Mouse (Mus musculus): ENCODE measurements at regions not wholly inside any gene's neighbourhood (a gene's known extent, or its start where the extent isn't known, plus 50 kb on each side); places are given as distances from the start of the nearest gene placed in this dataset.

DNA sequence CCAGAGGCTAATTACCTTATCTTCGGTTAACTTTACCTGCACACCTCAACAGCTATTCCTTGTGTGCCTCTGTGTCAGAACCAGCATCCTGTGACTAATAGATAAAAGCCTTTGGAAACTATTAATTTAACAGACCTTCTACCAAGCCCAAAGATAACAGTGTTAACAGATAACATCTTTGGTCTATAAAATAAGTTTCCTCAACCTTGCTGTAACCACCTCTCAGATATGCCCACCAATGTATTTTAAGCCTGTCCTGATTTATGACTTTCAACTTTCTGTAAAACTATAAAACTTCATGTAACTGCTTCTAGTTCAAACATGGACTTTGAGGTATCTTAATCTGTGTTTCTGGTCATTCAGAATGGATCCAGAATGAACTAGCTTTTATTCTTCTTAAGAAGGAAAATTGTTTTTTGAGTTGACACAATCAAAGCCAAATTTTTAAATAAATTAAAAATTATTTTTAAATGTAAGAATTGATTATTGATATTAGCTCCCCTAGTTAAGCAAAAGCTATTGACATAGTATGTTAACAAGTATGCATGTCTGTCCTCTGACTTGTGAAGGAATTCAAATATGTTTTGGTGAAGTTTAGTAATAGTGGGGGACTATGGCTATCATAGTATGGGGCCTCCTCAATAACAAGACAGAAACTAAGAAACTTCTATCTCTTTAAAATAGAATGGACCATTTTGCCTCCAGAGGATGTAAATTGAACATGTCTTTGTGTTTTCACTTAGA lies 238.7 kb upstream of the Marcks start:
- Histone ChIP-seq H3K27me3 (ENCODE audit: control insufficient read depth in 1 of 2, insufficient read depth in 2 of 2, low read length in 2 of 2) (no peaks in the 10 kb centered on the region), H3K4me1 (ENCODE audit: control insufficient read depth in 1 of 2, insufficient read depth in 2 of 2, low read length in 2 of 2) (no peaks in the 10 kb centered on the region), H3K4me3 (ENCODE audit: control insufficient read depth in 1 of 2, insufficient read depth in 1 of 2, low read depth in 2 of 2, low read length in 2 of 2) (no peak overlapping the region), H3K9ac (ENCODE audit: control insufficient read depth, low read depth, low read length, poor library complexity, severe bottlenecking) (no peak overlapping the region), H3K79me2 (ENCODE audit: control insufficient read depth, insufficient read depth, low read length, poor library complexity) (no peaks in the 10 kb centered on the region), H3K27ac (ENCODE audit: control insufficient read depth, low read depth, low read length) (no peak overlapping the region), H3K36me3 (ENCODE audit: control insufficient read depth in 1 of 2, insufficient read depth in 2 of 2, low read length in 2 of 2) (no peaks in the 10 kb centered on the region), H3K9me3 (replicated peaks; ENCODE audit: insufficient read depth, low read length) (no peaks in the 10 kb centered on the region)
- DNase-seq (ENCODE audit: low read depth, low spot score) = no peak
- TF ChIP-seq NRF1 (IDR thresholded peaks at IDR 0.05; ENCODE audit: insufficient read depth, low read depth, low read length, poor library complexity, severe bottlenecking) (no peak), RCOR1 (IDR thresholded peaks at IDR 0.05; ENCODE audit: low read depth, low read length) (no peak), POLR2AphosphoS5 (IDR thresholded peaks at IDR 0.05; ENCODE audit: borderline replicate concordance, low read depth, low read length) (no peak), MYC (IDR thresholded peaks at IDR 0.05; ENCODE audit: low read depth, low read length) (no peak), POLR2AphosphoS2 (IDR thresholded peaks at IDR 0.05; ENCODE audit: low read length) (no peak), ZNF384 (IDR thresholded peaks at IDR 0.05; ENCODE audit: low read depth, low read length) (no peak), ELF1 (IDR thresholded peaks at IDR 0.05; ENCODE audit: low read depth, low read length) (no peak), EP300 (IDR thresholded peaks at IDR 0.05; ENCODE audit: low read depth in 1 of 2, low read length in 2 of 2) (no peak), RAD21 (IDR thresholded peaks at IDR 0.05; ENCODE audit: low read depth, low read length) (no peak), ZKSCAN1 (IDR thresholded peaks at IDR 0.05; ENCODE audit: low read depth, low read length) (no peak), ETS1 (IDR thresholded peaks at IDR 0.05; ENCODE audit: low read depth, low read length) (no peak), SIN3A (IDR thresholded peaks at IDR 0.05; ENCODE audit: low read length) (no peak), NELFE (IDR thresholded peaks at IDR 0.05; ENCODE audit: low read depth, low read length) (no peak)

- no peaks in the 10 kb centered on the region for H3K27me3 ChIP-seq (ENCODE audit: control insufficient read depth in 1 of 2, insufficient read depth in 2 of 2, low read length in 2 of 2)
- H3K4me3 ChIP-seq (ENCODE audit: control insufficient read depth in 1 of 2, insufficient read depth in 1 of 2, low read depth in 2 of 2, low read length in 2 of 2) = no peak overlapping the region
- TF ChIP-seq USF2 (IDR thresholded peaks at IDR 0.05; ENCODE audit: borderline replicate concordance in 1 of 2, insufficient read depth in 1 of 2, low read depth in 1 of 2, low read length in 2 of 2) = no peak
- TF ChIP-seq JUND (IDR thresholded peaks at IDR 0.05; ENCODE audit: low read depth, low read length) = no peak
- no peak for TF ChIP-seq TBP (IDR thresholded peaks at IDR 0.05; ENCODE audit: low read depth, low read length)
- no peak for TF ChIP-seq GATA1 (IDR thresholded peaks at IDR 0.05; ENCODE audit: low read depth, low read length)
- no peak for TF ChIP-seq MEF2A (IDR thresholded peaks at IDR 0.05; ENCODE audit: extremely low read depth, insufficient replicate concordance, low read depth, low read length, poor library complexity, severe bottlenecking)
- no peak for TF ChIP-seq ZKSCAN1 (IDR thresholded peaks at IDR 0.05; ENCODE audit: low read depth, low read length)
- TF ChIP-seq NRF1 (IDR thresholded peaks at IDR 0.05; ENCODE audit: insufficient read depth, low read depth, low read length, poor library complexity, severe bottlenecking) = no peak
- TF ChIP-seq UBTF (IDR thresholded peaks at IDR 0.05; ENCODE audit: borderline replicate concordance, insufficient read depth, low read depth, low read length) = no peak
- no peak for TF ChIP-seq EP300 (IDR thresholded peaks at IDR 0.05; ENCODE audit: low read depth in 1 of 2, low read length in 2 of 2)
- TF ChIP-seq MYC (IDR thresholded peaks at IDR 0.05; ENCODE audit: low read depth, low read length) = no peak
- TF ChIP-seq MAZ (IDR thresholded peaks at IDR 0.05; ENCODE audit: low read depth, low read length) = no peak
- TF ChIP-seq TCF12 (IDR thresholded peaks at IDR 0.05; ENCODE audit: low read depth, low read length) = no peak
- TF ChIP-seq MAX (IDR thresholded peaks at IDR 0.05; ENCODE audit: low read length) = no peak
- TF ChIP-seq KAT2A (conservative IDR thresholded peaks at IDR 0.05; ENCODE audit: low read depth, low read length) = no peak
- no peak for TF ChIP-seq ZMIZ1 (IDR thresholded peaks at IDR 0.05; ENCODE audit: low read depth, low read length)
- TF ChIP-seq MYB (IDR thresholded peaks at IDR 0.05; ENCODE audit: low read depth, low read length) = no peak
- no peak for TF ChIP-seq ZC3H11A (IDR thresholded peaks at IDR 0.05; ENCODE audit: low read depth, low read length)
- TF ChIP-seq POLR2AphosphoS5 (IDR thresholded peaks at IDR 0.05; ENCODE audit: borderline replicate concordance, low read depth, low read length) = no peak
These were observed 237.5 kb upstream of the Marcks start for GRCm38 (mm10) chr10:37376172-37376571.

More at GRCm38 (mm10) chr10:37376172-37376571, 237.5 kb upstream of the Marcks start:
- Histone ChIP-seq H3K79me2 (ENCODE audit: control insufficient read depth, insufficient read depth, low read length, poor library complexity) (no peaks in the 10 kb centered on the region), H3K36me3 (ENCODE audit: control insufficient read depth in 1 of 2, insufficient read depth in 2 of 2, low read length in 2 of 2) (no peaks in the 10 kb centered on the region), H3K27ac (ENCODE audit: control insufficient read depth, low read depth, low read length) (no peak overlapping the region), H3K4me1 (ENCODE audit: control insufficient read depth in 1 of 2, insufficient read depth in 2 of 2, low read length in 2 of 2) (no peaks in the 10 kb centered on the region), H3K9ac (ENCODE audit: control insufficient read depth, low read depth, low read length, poor library complexity, severe bottlenecking) (no peak overlapping the region), H3K9me3 (replicated peaks; ENCODE audit: insufficient read depth, low read length) (no peaks in the 10 kb centered on the region)
- no peak for DNase-seq (ENCODE audit: low read depth, low spot score)
